Mouse (Mus musculus) olfactory bulb, adult 2 months (tissue): ENCODE results near the gene Aste1.

ENCODE experiments used
- CTCF ChIP-seq: fragments of 200-500 bp; IDR thresholded peaks from 2 replicates; pipeline ENCODE4 v1.5.1; 2012; ENCODE audit warnings: low read depth, mild to moderate bottlenecking, low read length, moderate library complexity; ENCODE audit not compliant: insufficient read depth
- POLR2A ChIP-seq: fragments of 200-500 bp; IDR thresholded peaks from 2 replicates; pipeline ENCODE4 v1.6.1; 2012; ENCODE audit warnings: mild to moderate bottlenecking, low read depth, low read length, moderate library complexity; ENCODE audit not compliant: insufficient read depth

GRCm38 (mm10) chr9:105459032-105459431, 63.8 kb downstream of the Aste1 start:
- TF ChIP-seq POLR2A (no peak), CTCF (no peak)
